Mouse (Mus musculus) ES-Bruce4 (cell line): Measurements from ENCODE around the gene Emc6. TPM values are rescaled to one million over a fixed set of nuclear protein-coding genes. Genes with fewer than 3 reads are reported as not detected.
A peak's percentile ranks its signal among the peaks of the same experiment; 100 is the strongest.

Experiments used
- H3K27ac ChIP-seq: 2 replicates; pipeline ENCODE4 v1.5.1; 2012; ENCODE audit warnings: low read length, inconsistent platforms; ENCODE audit not compliant: insufficient read depth
- H3K27me3 ChIP-seq: 2 replicates; pipeline ENCODE4 v1.6.1; 2012; ENCODE audit warnings: mild to moderate bottlenecking, low read length, inconsistent platforms; ENCODE audit not compliant: control insufficient read depth, poor library complexity, insufficient read depth, severe bottlenecking
- H3K36me3 ChIP-seq: 2 replicates; pipeline ENCODE4 v1.6.1; 2012; ENCODE audit warnings: inconsistent platforms, mild to moderate bottlenecking, low read length, moderate library complexity; ENCODE audit not compliant: control insufficient read depth, poor library complexity, insufficient read depth, severe bottlenecking
- H3K4me1 ChIP-seq: one replicate; pipeline ENCODE4 v1.8.1; 2011; ENCODE audit warnings: low read length; ENCODE audit not compliant: control insufficient read depth, insufficient read depth
- H3K4me3 ChIP-seq: 2 replicates; pipeline ENCODE4 v1.5.1; 2011; ENCODE audit warnings: low read depth, mild to moderate bottlenecking, low read length
- H3K9ac ChIP-seq: 2 replicates; pipeline ENCODE4 v1.6.1; 2012; ENCODE audit warnings: low read depth, mild to moderate bottlenecking, inconsistent platforms; ENCODE audit not compliant: poor library complexity, severe bottlenecking
- H3K9me3 ChIP-seq: replicated peaks from 2 replicates; pipeline ENCODE4 v1.6.1; 2012; ENCODE audit warnings: mild to moderate bottlenecking, low read length, inconsistent platforms; ENCODE audit not compliant: control insufficient read depth, poor library complexity, insufficient read depth, severe bottlenecking
- CTCF ChIP-seq: IDR thresholded peaks from one replicate; pipeline ENCODE4 v1.8.1; 2011; ENCODE audit warnings: low read depth, low read length
- EP300 ChIP-seq: IDR thresholded peaks from 2 replicates; pipeline ENCODE4 v1.6.1; 2011; ENCODE audit warnings: low read depth, low read length; ENCODE audit not compliant: insufficient read depth
- POLR2A ChIP-seq: IDR thresholded peaks from one replicate; pipeline ENCODE4 v1.8.1; 2011; ENCODE audit warnings: low read length; ENCODE audit not compliant: insufficient read depth
- polyA plus RNA-seq: library from polyadenylated mRNA; stranded (reverse); fragments of >200 nt; gene quantifications from 2 replicates; pipeline ENCODE4 v1.2.4, GENCODE M21; 2011; ENCODE audit warnings: low read depth; ENCODE audit not compliant: missing spikeins, insufficient read depth, insufficient read length

Gene Emc6
- polyA plus RNA-seq: 51.9 TPM in 2 replicates

- peak within 1 kb of the TSS; percentile 93 for H3K9ac ChIP-seq
Observed at GRCm38 (mm10) chr11:73176608-73177508, at the start of gene Emc6, which contains the start of gene Tax1bp3. Gene Emc6 (minus strand): TSS chr11:73177037. Gene Tax1bp3 (plus strand): TSS chr11:73177083.

GRCm38 (mm10) chr11:73225856-73226255 lies 49.0 kb upstream of the Emc6 start:
- Histone ChIP-seq H3K4me3 (no peak overlapping the region), H3K4me1 (no peaks in the 10 kb centered on the region), H3K27ac (no peak overlapping the region), H3K9ac (no peak overlapping the region), H3K36me3 (no peaks in the 10 kb centered on the region), H3K9me3 (no peaks in the 10 kb centered on the region), H3K27me3 (no peaks in the 10 kb centered on the region)
- TF ChIP-seq POLR2A (no peak), CTCF (no peak), EP300 (no peak)

More at GRCm38 (mm10) chr11:73176608-73177508, at the start of gene Emc6, which contains the start of gene Tax1bp3:
- Histone ChIP-seq H3K9me3 (no peaks in the 10 kb centered on the region), H3K27ac (peak within 1 kb of the TSS; percentile 23; the same call in 1 of the 2 replicates), H3K4me1 (peaks cover 3% of the 10 kb centered on the region), H3K36me3 (peaks cover 6% of the 10 kb centered on the region; the same call in 1 of the 2 replicates), H3K27me3 (no peaks in the 10 kb centered on the region), H3K4me3 (peak within 1 kb of the TSS; percentile 79)
- no peak for TF ChIP-seq CTCF
- no peak for TF ChIP-seq POLR2A
- TF ChIP-seq EP300: 0 out of 2 replicates have a peak, but pooled peaks have one; percentile 41

GRCm38 (mm10) chr11:73223966-73224365 lies 47.1 kb upstream of the Emc6 start:
- Histone ChIP-seq H3K9ac (no peak overlapping the region), H3K9me3 (no peaks in the 10 kb centered on the region), H3K27ac (no peak overlapping the region), H3K27me3 (no peaks in the 10 kb centered on the region), H3K4me3 (no peak overlapping the region), H3K36me3 (no peaks in the 10 kb centered on the region), H3K4me1 (no peaks in the 10 kb centered on the region)
- TF ChIP-seq CTCF (peak; percentile 21), EP300 (no peak), POLR2A (no peak)

DNA sequence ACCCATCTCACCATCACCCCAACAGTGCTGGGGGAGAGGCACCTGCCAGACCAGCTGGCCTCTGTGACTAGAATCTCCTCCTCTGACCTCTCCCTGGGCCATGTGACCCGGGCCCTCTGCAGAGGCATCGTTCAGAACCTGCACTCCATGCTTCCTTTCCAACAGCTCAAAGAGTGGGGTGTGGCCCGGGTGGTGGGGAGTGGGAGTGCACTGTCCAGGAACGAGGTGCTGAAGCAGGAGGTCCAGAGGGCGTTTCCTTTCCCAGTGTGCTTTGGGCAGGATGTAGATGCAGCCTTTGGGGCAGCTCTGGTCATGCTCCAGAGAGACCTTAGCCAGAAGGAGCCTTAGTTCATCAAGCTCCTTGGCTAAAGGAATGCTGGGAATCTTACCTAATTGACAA lies 46.0 kb upstream of the Emc6 start:
- H3K9me3 ChIP-seq: no peaks in the 10 kb centered on the region
- no peak overlapping the region for H3K4me3 ChIP-seq

DNA sequence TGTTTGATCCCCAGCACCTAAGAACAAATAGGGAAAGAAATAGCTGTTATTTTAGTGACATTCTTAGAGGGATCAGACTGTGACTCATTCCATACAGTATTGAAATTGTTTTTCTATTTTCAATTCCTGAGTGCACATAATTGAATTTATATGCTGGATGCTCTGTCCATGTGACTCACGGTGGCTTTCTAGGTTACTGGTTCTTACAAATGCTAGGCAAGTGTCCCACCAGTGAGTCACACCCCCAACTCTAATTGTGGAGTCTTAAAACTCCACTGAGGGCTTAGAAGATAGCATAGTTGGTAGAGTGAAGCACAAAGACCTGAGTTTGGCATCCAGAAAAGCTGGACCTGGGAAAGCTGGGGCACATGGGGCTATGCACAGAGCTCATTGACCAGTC lies 43.8 kb upstream of the Emc6 start:
- Histone ChIP-seq H3K9me3 (no peaks in the 10 kb centered on the region), H3K4me3 (no peak overlapping the region), H3K9ac (no peak overlapping the region), H3K27ac (no peak overlapping the region), H3K27me3 (no peaks in the 10 kb centered on the region), H3K36me3 (no peaks in the 10 kb centered on the region), H3K4me1 (no peaks in the 10 kb centered on the region)
- no peak for TF ChIP-seq CTCF
- no peak for TF ChIP-seq EP300
- TF ChIP-seq POLR2A: no peak

More for the DNA sequence above, 46.0 kb upstream of the Emc6 start:
- Histone ChIP-seq H3K27me3 (no peaks in the 10 kb centered on the region), H3K9ac (no peak overlapping the region), H3K36me3 (no peaks in the 10 kb centered on the region), H3K4me1 (no peaks in the 10 kb centered on the region), H3K27ac (no peak overlapping the region)
- TF ChIP-seq POLR2A (no peak), CTCF (no peak), EP300 (no peak)

DNA sequence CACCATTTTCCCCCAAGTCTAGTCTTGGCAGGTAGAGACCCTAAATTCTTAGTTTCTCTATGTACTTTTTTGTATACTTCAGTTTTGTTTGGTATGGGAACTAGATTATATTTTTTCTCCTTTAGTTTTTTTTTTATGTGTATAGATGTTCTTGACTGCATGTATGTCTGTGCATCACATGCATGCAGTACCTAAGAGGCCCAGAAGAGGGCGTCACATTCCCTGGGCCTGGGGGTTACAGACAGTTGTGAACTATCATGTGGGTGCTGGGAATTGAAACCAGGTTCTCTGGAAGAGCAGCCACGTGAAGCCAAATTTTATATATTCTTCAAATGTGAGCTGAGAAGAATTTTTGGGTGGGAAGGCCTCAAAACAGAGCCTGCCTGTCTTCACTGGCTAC lies 42.8 kb upstream of the Emc6 start:
- H3K4me1 ChIP-seq: no peaks in the 10 kb centered on the region
- no peaks in the 10 kb centered on the region for H3K9me3 ChIP-seq
- H3K4me3 ChIP-seq: no peak overlapping the region
- TF ChIP-seq CTCF: peak; percentile 14
- TF ChIP-seq EP300: no peak
- TF ChIP-seq POLR2A: no peak
- no peak overlapping the region for H3K27ac ChIP-seq
- no peaks in the 10 kb centered on the region for H3K27me3 ChIP-seq
- no peak overlapping the region for H3K9ac ChIP-seq
- H3K36me3 ChIP-seq: no peaks in the 10 kb centered on the region
